Comparison of ENCODE assay signal across 9 mouse cellular contexts in the genomic region with DNA sequence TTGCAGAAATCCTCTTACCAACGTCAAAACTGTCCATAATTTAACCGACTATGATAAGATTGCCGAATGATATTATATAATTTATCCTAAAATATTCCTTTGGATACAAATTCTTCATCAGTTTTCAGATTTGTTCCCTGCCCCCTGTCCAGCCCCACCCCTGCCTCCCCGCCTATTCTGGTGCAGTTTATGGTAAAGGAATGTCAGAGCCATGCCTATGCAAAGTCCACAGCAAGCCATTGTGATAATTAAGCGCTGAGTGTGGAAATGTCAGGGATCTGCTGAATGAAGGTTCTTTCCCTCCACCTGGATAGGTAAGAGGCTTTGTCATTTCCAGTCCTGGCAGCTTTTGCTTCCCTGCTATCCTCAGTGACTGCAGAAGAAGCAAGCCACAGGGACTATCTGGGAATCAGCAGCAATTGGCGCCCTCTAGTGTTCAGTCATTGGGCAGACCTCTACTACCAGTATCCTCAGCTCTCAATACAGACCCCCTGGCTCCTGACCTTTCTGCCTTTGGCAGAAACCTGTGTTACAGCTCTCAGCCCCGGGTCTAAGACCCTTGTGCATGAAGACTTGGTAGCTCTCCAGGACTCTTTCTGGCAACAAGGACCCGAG. TPM values are rescaled to one million over a fixed set of nuclear protein-coding genes. Genes with fewer than 3 reads are reported as not detected.
A peak's percentile ranks its signal among the peaks of the same experiment; 100 is the strongest.
DNase-seq lines count a peak whose midpoint lies in the region; ATAC-seq and TF ChIP-seq lines count a peak whose summit lies in the region.
"Not testable (repeated sequence)": the region's sequence is repeated elsewhere in the genome, so short reads cannot be mapped to it uniquely, and the experiment has no call there.
"Had no signal": no experiment of that assay in that cellular context is flagged by ENCODE, and none has a peak within 500 bp of the region (broad histone marks: within the 10 kb centered on the region; RNA-seq: fewer than 3 reads in every experiment).

No protein-coding gene starts in this region.

- TF ChIP-seq EP300 in heart, adult 2 months (IDR thresholded peaks at IDR 0.05; ENCODE audit: insufficient read depth, low read depth, low read length) = not testable (repeated sequence)

- not testable (repeated sequence) for H3K79me2 ChIP-seq in heart, adult 2 months (replicated peaks; ENCODE audit: control insufficient read depth, insufficient read depth, low read length)

- DNase-seq in 3134 (ENCODE audit: extremely low read depth, insufficient read length, low spot score) = peak; percentile 44
- peak; percentile 81 for DNase-seq in embryonic facial prominence, embryonic 14.5 days (ENCODE audit: low spot score)
- peak; percentile 70 to 80 for DNase-seq in heart, adult 2 months
- peak; percentile 77 for DNase-seq in kidney, adult 18-20 months
- DNase-seq in limb, embryonic 10.5 days (ENCODE audit: low spot score) = peak; percentile 65
- DNase-seq in skeletal muscle tissue, adult 2 months (ENCODE audit: low read depth, low spot score) = peak; percentile 18

- peak; percentile 59 for TF ChIP-seq CTCF in bone marrow, adult 2 months (IDR thresholded peaks at IDR 0.05; ENCODE audit: control insufficient read depth, insufficient read depth, low read length)
- TF ChIP-seq CTCF in heart, adult 2 months (IDR thresholded peaks at IDR 0.05) = peak; percentile 74

- WGBS in bone marrow, adult 2 months = 38% methylated on average over 8 of the region's 8 CpGs
- 35% methylated on average over 8 of the region's 8 CpGs for WGBS in embryonic facial prominence, embryonic 14.5 days
- WGBS in heart, adult 2 months = 35% methylated on average over 8 of the region's 8 CpGs
- WGBS in limb, embryonic 10.5 days = 39% methylated on average over 8 of the region's 8 CpGs
- 40% methylated on average over 8 of the region's 8 CpGs for WGBS in midbrain, embryonic 12.5 days

- TF ChIP-seq POLR2A in bone marrow, adult 2 months (IDR thresholded peaks at IDR 0.05; ENCODE audit: borderline replicate concordance, control insufficient read depth, low read depth, low read length); heart, adult 2 months (IDR thresholded peaks at IDR 0.05; ENCODE audit: insufficient read depth, low read depth, low read length): not testable (repeated sequence)

- not testable (repeated sequence) for H3K9ac ChIP-seq in embryonic facial prominence, embryonic 14.5 days (ENCODE audit: low read depth, low read length); heart, adult 2 months (ENCODE audit: low read depth, low read length); midbrain, embryonic 12.5 days (replicated peaks)

- H3K36me3 ChIP-seq in embryonic facial prominence, embryonic 14.5 days (ENCODE audit: control insufficient read depth, insufficient read depth, low read length); heart, adult 2 months (ENCODE audit: control insufficient read depth, insufficient read depth, low read length); limb, embryonic 10.5 days; midbrain, embryonic 12.5 days: not testable (repeated sequence)

- intact Hi-C loops in heart, adult 2 months (cut with DNase I) = loop anchor here (2.0 to 10.0 kb wide), 2 partner anchors 121 to 149 kb away; no protein-coding TSS in a partner anchor

- peak; percentile 97 for ATAC-seq in embryonic facial prominence, embryonic 14.5 days (ENCODE audit: low read depth)
- peak; percentile 92 for ATAC-seq in midbrain, embryonic 12.5 days (ENCODE audit: low FRiP score, low read depth)

- H3K4me3 ChIP-seq in bone marrow, adult 2 months (replicated peaks; ENCODE audit: control insufficient read depth, low read depth, low read length); embryonic facial prominence, embryonic 14.5 days (ENCODE audit: low read depth, low read length); heart, adult 2 months; limb, embryonic 10.5 days; midbrain, embryonic 12.5 days: not testable (repeated sequence)

- not testable (repeated sequence) for H3K27ac ChIP-seq in bone marrow, adult 2 months (ENCODE audit: control insufficient read depth, insufficient read depth, low read depth, low read length, poor library complexity); embryonic facial prominence, embryonic 14.5 days (replicated peaks; ENCODE audit: low read depth, low read length); heart, adult 2 months; limb, embryonic 10.5 days; midbrain, embryonic 12.5 days (replicated peaks)

- H3K27me3 ChIP-seq in embryonic facial prominence, embryonic 14.5 days (replicated peaks; ENCODE audit: control insufficient read depth, insufficient read depth, low read length); heart, adult 2 months (ENCODE audit: control insufficient read depth, insufficient read depth, low read length); limb, embryonic 10.5 days (ENCODE audit: low read depth, poor library complexity, severe bottlenecking); midbrain, embryonic 12.5 days: not testable (repeated sequence)

- not testable (repeated sequence) for H3K9me3 ChIP-seq in embryonic facial prominence, embryonic 14.5 days (ENCODE audit: control insufficient read depth, low read length); limb, embryonic 10.5 days (replicated peaks); midbrain, embryonic 12.5 days

- not testable (repeated sequence) for H3K4me1 ChIP-seq in bone marrow, adult 2 months (ENCODE audit: control insufficient read depth, insufficient read depth, low read length); embryonic facial prominence, embryonic 14.5 days (ENCODE audit: control insufficient read depth, insufficient read depth, low read length); heart, adult 2 months (ENCODE audit: control insufficient read depth, insufficient read depth, low read length); limb, embryonic 10.5 days; midbrain, embryonic 12.5 days

- H3K4me2 ChIP-seq in embryonic facial prominence, embryonic 14.5 days (ENCODE audit: low read depth, low read length) = peak overlapping the region; percentile 20; the same call in 1 of the 2 replicates
- H3K4me2 ChIP-seq in midbrain, embryonic 12.5 days (replicated peaks) = peak overlapping the region; percentile 13; the same call in 1 of the 2 replicates

RNA-seq across cellular contexts. Expression of a gene that starts 30.9 kb away (rescaled TPM):
- polyA plus RNA-seq in bone marrow, adult 2 months (2011; ENCODE audit: insufficient read depth, insufficient read length, low replicate concordance, missing spikeins) = 1.3 TPM in 1 of 2 replicates, not detected in the other
- not detected in 2 replicates for polyA plus RNA-seq in embryonic facial prominence, embryonic 14.5 days (2014; fragmentation: Nextera tagmentation; extraction: Ambion mirVana)
- total RNA-seq in heart, adult 2 months (2021) = not detected
- polyA plus RNA-seq in heart, adult 2 months (2012; rRNA removed) = not detected in 2 replicates
- polyA plus RNA-seq in limb, embryonic 10.5 days (2016; fragmentation: Nextera tagmentation; extraction: Ambion mirVana) = not detected in 2 replicates
- not detected in 2 replicates for polyA plus RNA-seq in midbrain, embryonic 12.5 days (2016; fragmentation: Nextera tagmentation; extraction: Ambion mirVana)
- polyA plus RNA-seq: C2C12 had no signal

RNA-seq across cellular contexts. Expression of a gene that starts 35.3 kb away (rescaled TPM):
- 0.77 and 6.6 TPM in 2 replicates for polyA plus RNA-seq in bone marrow, adult 2 months (2011; ENCODE audit: insufficient read depth, insufficient read length, low replicate concordance, missing spikeins)
- 0.14 TPM in 1 of 2 replicates, not detected in the other for polyA plus RNA-seq in embryonic facial prominence, embryonic 14.5 days (2014; fragmentation: Nextera tagmentation; extraction: Ambion mirVana)
- under 1 TPM; 0.18 TPM for total RNA-seq in heart, adult 2 months (2021)
- polyA plus RNA-seq in heart, adult 2 months (2012; rRNA removed) = 0.20 and 0.92 TPM in 2 replicates
- polyA plus RNA-seq in limb, embryonic 10.5 days (2016; fragmentation: Nextera tagmentation; extraction: Ambion mirVana) = not detected in 2 replicates
- polyA plus RNA-seq in midbrain, embryonic 12.5 days (2016; fragmentation: Nextera tagmentation; extraction: Ambion mirVana) = not detected in 2 replicates
- polyA plus RNA-seq: C2C12 had no signal

Comparison
In these comparisons a context has a peak if more than half of its experiments do, and no peak if none do; other contexts are left out.
1. DNase-seq: peak in every context shown above with its lines; median percentile 81 in embryonic facial prominence, embryonic 14.5 days; 77 in kidney, adult 18-20 months; 75 in heart, adult 2 months; 65 in limb, embryonic 10.5 days; 44 in 3134; 18 in skeletal muscle tissue, adult 2 months.